Mouse (Mus musculus): Measurements from ENCODE around the gene Rbmxl2. TPM values are rescaled to one million over a fixed set of nuclear protein-coding genes. Genes with fewer than 3 reads are reported as not detected.

Gene Rbmxl2
- polyA plus RNA-seq (2015; fragmentation: Nextera tagmentation; extraction: Ambion mirVana) = not detected in 2 replicates

DNA sequence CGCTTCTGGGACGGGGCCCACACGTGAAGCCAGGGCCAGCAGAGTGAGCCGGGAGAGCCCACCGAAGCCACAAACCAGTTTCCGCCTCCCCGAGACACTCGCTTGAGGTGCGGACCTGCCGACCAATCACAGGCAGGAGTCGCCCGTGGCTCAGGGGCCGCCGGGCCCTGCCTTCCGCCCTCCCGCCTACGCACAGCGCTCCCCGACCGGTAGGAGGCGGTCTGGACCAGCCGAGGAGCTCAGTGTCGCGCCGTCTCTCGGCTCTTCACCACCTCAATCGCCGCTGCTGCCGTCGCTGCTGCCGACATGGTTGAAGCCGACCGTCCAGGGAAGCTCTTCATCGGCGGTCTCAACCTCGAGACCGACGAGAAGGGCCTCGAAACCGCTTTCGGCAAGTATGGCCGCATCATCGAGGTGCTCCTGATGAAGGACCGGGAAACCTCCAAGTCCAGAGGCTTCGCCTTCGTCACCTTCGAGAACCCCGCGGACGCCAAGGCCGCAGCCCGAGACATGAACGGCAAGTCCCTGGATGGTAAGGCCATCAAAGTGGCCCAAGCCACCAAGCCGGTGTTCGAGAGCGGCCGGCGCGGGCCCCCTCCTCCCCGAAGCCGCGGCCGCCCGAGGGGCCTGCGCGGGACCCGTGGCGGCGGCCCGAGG lies at the start of gene Rbmxl2:
TSS of gene Rbmxl2 (plus strand) at position 242 of the 657 bp plus-strand sequence.

GRCm38 (mm10) chr7:107166690-107167089 lies 42.6 kb upstream of the Rbmxl2 start, which contains the start of gene Nlrp14:
Gene Nlrp14, plus strand, starts transcription at chr7:107166990.

Other genes starting within 250 kb of the Rbmxl2 start
- gene Olfr6, start 245.5 kb upstream of the Rbmxl2 start, polyA plus RNA-seq (2015; fragmentation: Nextera tagmentation; extraction: Ambion mirVana) = not detected in 2 replicates
- gene Olfr711, start 234.0 kb upstream of the Rbmxl2 start, polyA plus RNA-seq (2015; fragmentation: Nextera tagmentation; extraction: Ambion mirVana) = not detected in 2 replicates
- gene Olfr2, start 203.4 kb upstream of the Rbmxl2 start, polyA plus RNA-seq (2015; fragmentation: Nextera tagmentation; extraction: Ambion mirVana) = not detected in 2 replicates
- not detected in 2 replicates for gene Olfr713, start 178.3 kb upstream of the Rbmxl2 start, polyA plus RNA-seq (2015; fragmentation: Nextera tagmentation; extraction: Ambion mirVana)
- gene Olfr714, start 138.5 kb upstream of the Rbmxl2 start, polyA plus RNA-seq (2015; fragmentation: Nextera tagmentation; extraction: Ambion mirVana) = not detected in 2 replicates
- gene Olfr17, start 116.2 kb upstream of the Rbmxl2 start, polyA plus RNA-seq (2015; fragmentation: Nextera tagmentation; extraction: Ambion mirVana) = not detected in 2 replicates
- gene Olfr715b, start 99.1 kb upstream of the Rbmxl2 start, polyA plus RNA-seq (2015; fragmentation: Nextera tagmentation; extraction: Ambion mirVana) = not detected in 2 replicates
- gene Olfr715, start 78.4 kb upstream of the Rbmxl2 start, polyA plus RNA-seq (2015; fragmentation: Nextera tagmentation; extraction: Ambion mirVana) = not detected in 2 replicates
- gene Olfr716, start 71.1 kb upstream of the Rbmxl2 start, polyA plus RNA-seq (2015; fragmentation: Nextera tagmentation; extraction: Ambion mirVana) = not detected in 2 replicates
- gene Nlrp14, start 42.5 kb upstream of the Rbmxl2 start, polyA plus RNA-seq (2015; fragmentation: Nextera tagmentation; extraction: Ambion mirVana) = not detected in 2 replicates
- gene Syt9, start 161.3 kb downstream of the Rbmxl2 start, polyA plus RNA-seq (2015; fragmentation: Nextera tagmentation; extraction: Ambion mirVana) = 0.50 and 0.53 TPM in 2 replicates